Mouse (Mus musculus): ENCODE data around the gene Ipo7.
"Not testable (repeated sequence)": the region's sequence is repeated elsewhere in the genome, so short reads cannot be mapped to it uniquely, and the experiment has no call there.

The Ipo7 gene

DNA sequence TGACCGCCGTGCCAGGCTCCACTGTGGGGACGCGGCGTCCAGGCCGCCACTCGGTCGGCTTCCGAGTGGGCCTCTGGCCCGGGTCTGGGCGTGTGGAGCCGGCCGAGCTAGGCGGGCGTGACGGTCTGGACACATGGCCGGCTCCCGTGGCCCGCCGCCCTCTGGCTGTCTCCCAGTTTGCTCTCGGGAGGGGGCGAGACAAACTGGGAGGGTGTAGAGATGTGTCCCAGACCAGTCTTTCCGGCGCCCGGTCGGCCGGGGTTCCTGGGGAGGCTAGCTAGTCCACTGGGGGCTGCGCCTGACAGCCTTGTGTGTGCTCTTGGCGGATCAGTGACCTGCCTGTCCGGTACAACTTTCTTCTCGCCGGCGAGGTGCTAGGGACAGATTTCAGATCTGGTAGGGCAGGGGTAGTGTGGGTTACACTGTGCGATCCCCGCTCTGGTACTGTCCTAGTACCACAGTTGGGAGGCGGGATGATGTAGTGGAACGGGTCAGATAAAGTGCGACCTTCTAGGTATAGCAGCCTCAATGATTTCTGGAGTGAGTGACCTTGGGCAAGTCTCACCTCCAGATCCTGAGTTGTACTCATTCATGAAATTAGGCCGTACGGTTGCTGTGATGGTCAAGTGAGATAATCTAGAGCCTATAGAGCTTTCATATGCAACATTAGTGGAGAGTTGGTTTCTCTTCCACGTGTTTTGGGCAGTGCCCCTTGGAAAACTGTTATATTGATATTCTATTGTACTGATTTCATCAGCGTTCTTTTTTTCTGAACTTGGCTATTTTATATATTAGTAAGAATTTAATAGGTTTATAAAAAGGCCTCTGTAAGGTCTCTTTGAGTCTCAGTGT, 783 bp downstream of the Ipo7 start:
- peak in 1 of 2 experiments; percentile 9 for DNase-seq (ENCODE audit: low read depth in 1 of 2, low spot score in 2 of 2)

DNA sequence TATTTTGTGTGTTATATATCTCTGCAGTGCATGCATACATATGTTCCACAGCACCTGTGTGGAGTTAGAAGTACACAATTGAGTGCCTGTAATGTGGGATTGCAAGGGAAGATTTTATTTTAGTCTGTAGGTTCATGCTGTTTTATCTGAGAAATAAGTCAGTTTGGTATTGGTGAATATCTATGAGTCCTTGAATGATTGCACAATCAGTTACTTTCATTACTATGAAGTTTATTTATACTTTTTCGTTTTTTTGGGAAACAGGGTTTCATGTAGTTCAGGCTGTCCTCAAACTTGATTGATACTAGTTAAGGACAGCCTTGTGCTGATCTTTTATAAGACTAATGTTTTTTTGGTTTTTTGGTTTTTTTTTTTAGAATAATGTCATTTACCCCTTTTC, 5.5 kb downstream of the Ipo7 start:
- no peak for DNase-seq (ENCODE audit: low read depth in 1 of 2, low spot score in 2 of 2)

GRCm38 (mm10) chr7:110026594-110026993, 8.5 kb downstream of the Ipo7 start:
- DNase-seq (ENCODE audit: low read depth in 1 of 2, low spot score in 2 of 2), result no peak

GRCm38 (mm10) chr7:110028826-110029225, 10.8 kb downstream of the Ipo7 start:
- no peak for DNase-seq (ENCODE audit: low read depth in 1 of 2, low spot score in 2 of 2)

- no peak for DNase-seq (ENCODE audit: low read depth in 1 of 2, low spot score in 2 of 2)
Measured at GRCm38 (mm10) chr7:110030342-110030741, 12.3 kb downstream of the Ipo7 start.

DNA sequence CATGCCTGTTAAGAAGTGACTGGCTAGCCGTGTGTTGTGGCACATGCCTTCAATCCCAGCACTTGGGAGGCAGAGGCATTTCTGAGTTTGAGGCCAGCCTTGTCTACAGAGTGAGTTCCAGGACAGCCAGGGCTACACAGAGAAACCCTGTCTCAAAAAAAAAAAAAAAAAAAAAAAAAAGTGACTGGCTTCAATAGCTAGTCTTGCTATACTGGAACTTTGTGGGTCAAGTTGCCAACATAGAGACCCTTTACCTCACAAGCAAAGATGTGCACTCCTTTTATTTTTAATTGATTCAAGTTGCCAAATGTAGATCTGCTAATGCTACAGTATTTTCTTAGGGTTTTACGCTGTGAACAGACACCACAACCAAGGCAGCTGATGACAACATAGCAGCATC, 39.6 kb downstream of the Ipo7 start:
- DNase-seq (ENCODE audit: low read depth in 1 of 2, low spot score in 2 of 2), result not testable (repeated sequence)

- DNase-seq (ENCODE audit: low read depth in 1 of 2, low spot score in 2 of 2), result no peak
Measured at GRCm38 (mm10) chr7:110059092-110059785, 41.2 kb downstream of the Ipo7 start.

DNA sequence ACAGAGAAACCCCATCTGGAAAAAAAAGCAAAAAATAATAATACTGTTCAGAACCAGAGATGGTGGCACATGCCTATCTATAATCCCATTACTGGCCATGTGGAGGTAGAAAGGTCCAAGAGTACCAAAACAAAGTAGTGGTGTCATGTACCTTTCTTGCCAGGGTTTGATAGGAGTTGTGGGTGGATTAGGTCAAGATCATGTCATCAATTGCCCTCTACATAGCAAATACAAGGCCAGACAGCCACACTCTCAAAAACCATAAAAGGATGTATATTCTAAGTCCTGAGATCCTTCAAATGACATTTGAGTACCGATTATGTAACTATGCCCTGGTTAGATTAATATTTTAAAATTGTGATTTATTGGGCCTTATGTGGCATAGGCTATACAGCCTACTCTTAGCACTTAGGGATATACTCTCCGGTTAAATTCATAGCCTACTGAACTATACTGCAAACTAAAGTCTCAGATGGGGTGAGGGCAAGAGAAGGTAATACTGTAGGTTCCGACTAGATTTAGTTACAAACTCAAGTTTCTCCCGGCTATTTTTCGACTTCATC, 42.1 kb downstream of the Ipo7 start:
- no peak for DNase-seq (ENCODE audit: low read depth in 1 of 2, low spot score in 2 of 2)

DNA sequence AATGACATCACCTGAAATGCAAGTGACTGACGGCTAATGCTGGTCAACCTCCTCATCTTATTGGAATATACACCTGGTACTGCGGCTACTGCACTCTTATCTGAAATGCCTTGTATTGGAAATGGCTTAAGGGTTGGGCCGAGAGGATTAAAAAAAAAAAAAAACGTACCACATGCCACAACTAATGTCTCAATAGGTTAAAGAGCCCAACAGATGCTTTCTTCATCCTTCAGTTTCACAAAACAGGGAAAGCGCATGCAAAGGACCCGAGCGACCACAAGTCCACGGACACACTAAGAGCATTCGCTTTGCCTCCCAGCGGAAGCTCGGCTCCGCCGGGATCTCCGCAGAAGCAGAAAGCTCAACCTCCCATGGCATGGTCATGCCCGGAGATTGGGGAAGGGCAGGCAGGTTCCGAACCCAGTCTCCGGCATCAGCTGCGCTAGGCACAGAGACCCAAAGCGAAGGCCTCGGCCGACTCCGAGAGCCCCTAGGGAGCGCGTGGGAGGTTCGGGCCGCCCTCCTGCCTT, 42.7 kb downstream of the Ipo7 start:
- DNase-seq (ENCODE audit: low read depth in 1 of 2, low spot score in 2 of 2), result no peak

DNA sequence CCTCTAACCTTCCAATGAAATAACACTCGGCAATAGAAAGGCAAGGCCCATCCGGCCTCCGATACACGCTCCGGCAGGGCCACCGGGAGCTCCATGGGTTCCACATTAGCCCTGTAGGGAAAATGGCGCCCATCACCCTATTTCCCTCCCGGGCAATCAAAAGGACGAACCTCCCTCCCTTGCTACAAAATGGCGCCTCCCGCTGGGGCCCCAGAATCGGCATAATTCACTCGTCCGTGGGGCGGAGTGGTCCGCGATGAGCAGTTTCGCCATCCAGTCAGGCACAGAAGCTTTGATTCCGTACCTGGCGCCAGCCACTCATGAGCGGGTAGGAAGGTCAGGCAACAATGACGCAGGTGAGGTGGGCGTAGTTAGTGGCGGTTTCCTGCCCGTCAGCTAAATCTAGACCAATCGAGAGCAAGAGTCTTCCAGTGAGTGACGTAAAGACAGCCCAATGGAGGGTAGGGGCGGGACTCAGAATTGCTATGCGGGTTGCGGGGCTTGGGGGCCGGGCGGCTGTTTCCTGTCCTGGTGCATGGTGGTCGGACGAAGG, 43.2 kb downstream of the Ipo7 start, which contains the start of gene Zfp143:
TSS of gene Zfp143 (plus strand) at position 19 of the 553 bp plus-strand sequence.
- peak; percentile 99 to 100 for DNase-seq (ENCODE audit: low read depth in 1 of 2, low spot score in 2 of 2)

GRCm38 (mm10) chr7:110061752-110062273, 43.7 kb downstream of the Ipo7 start:
- peak; percentile 9 to 66 for DNase-seq (ENCODE audit: low read depth in 1 of 2, low spot score in 2 of 2)

DNA sequence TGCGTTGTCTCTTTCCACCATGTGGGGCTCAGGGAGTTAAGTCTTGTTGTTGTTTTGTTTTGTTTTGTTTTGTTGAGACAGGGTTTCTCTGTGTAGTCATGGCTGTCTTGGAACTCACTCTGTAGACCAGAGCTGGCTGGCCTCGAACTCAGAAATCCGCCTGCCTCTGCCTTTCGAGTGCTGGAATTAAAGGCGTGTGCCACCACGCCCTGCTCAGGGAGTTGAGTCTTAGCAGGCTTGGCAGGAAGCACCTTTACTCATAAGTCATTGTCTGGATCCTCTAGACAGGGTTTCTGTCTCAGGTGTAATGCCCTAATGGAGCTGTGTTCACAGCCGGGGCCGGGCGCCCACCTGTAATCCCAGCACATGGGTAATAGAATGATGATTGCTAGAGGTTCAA, 45.7 kb downstream of the Ipo7 start:
- DNase-seq (ENCODE audit: low read depth in 1 of 2, low spot score in 2 of 2), result no peak

GRCm38 (mm10) chr7:110069070-110069469, 51.0 kb downstream of the Ipo7 start:
- DNase-seq (ENCODE audit: low read depth in 1 of 2, low spot score in 2 of 2), result no peak

- DNase-seq (ENCODE audit: low read depth in 1 of 2, low spot score in 2 of 2), result no peak
Measured at GRCm38 (mm10) chr7:110078168-110078567, 60.1 kb downstream of the Ipo7 start.

DNA sequence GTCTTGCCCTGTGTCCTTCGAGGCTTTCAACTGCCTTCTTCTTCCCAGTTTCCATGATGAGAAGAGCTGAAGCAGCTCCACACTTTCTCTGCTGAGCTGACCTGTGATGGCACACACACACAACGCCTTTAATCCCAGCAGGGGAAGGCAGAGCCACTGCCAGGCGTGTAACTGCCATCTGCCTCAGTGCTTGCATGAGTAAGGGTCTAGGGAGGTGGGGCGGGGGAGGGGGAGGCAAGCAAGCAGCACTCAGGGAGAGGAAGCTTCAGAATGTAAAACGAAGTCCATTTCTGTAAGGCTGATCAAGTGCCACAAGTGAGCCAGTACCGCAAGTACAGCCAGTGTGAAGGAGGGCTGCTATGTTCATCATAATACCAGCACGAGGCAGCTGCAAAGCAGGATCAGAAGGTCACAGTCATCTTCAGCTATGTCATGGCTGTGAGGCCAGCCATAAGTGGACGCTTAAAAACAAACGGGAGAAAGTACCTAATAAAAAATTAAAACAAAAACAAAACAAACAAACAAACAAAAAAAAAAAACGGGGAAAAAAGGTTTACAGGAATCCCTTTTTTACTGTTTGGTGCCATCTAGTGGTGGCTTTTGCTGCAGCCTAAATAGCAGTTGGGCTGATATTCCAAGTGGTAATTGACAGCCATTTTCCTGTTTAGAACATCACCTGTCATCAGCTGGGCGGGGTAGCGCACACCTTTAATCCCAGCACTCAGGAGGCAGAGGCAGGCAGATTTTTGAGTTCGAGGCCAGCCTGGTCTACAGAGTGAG, 65.5 kb downstream of the Ipo7 start:
- no peak for DNase-seq (ENCODE audit: low read depth in 1 of 2, low spot score in 2 of 2)

GRCm38 (mm10) chr7:110085217-110085616, 67.1 kb downstream of the Ipo7 start:
- DNase-seq (ENCODE audit: low read depth in 1 of 2, low spot score in 2 of 2), result no peak

GRCm38 (mm10) chr7:110087914-110088313, 69.8 kb downstream of the Ipo7 start:
- no peak for DNase-seq (ENCODE audit: low read depth in 1 of 2, low spot score in 2 of 2)

- no peak for DNase-seq (ENCODE audit: low read depth in 1 of 2, low spot score in 2 of 2)
Measured at GRCm38 (mm10) chr7:110091670-110092069, 73.6 kb downstream of the Ipo7 start.

DNA sequence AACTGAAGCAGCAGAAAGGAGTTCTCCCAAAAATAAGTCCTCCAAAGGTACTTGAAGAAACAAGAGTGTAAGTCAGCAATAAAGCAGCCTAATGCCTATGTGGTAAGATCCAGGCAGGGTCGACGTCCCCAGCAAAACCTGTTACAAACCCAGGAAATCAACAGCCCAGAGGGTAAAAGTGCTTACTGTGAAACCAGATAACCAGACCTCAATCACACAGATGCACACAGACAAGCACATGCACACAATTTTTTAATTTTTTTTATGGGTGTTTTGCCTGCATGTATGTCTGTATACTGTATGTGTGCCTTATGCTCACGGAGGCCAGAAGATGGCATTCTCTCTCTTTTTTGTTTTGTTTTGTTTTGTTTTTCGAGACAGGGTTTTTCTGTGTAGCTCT, 78.3 kb downstream of the Ipo7 start:
- DNase-seq (ENCODE audit: low read depth in 1 of 2, low spot score in 2 of 2), result no peak

GRCm38 (mm10) chr7:110097106-110097793, 79.2 kb downstream of the Ipo7 start:
- DNase-seq (ENCODE audit: low read depth in 1 of 2, low spot score in 2 of 2), result no peak
